Comparison of ENCODE assay signal across 12 mouse cellular contexts in the genomic region with DNA sequence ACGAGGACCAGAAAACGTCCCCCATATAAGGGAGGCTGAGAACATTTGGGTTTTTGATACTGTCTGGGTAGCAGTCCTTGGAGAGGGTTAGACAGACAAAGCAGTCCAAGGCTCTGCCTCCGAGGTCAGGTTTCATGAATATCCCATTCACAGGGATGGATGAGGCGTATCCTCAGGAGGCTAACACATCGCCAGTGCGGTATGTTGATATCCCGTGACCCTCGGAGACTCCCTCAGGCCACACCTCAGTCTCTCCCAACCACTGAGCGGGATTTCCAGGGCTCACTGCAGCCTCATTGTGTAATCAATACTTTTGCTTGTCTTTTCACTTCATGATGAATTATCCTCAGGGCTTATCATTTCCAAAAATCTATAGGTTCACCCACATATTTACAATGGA.
"Had no signal": no experiment of that assay in that cellular context is flagged by ENCODE, and none has a peak within 500 bp of the region (broad histone marks: within the 10 kb centered on the region; RNA-seq: fewer than 3 reads in every experiment).

No protein-coding gene starts in this region.

- H3K4me1 ChIP-seq: limb, embryonic 10.5 days; liver, embryonic 15.5 days; stomach, embryonic 15.5 days had no signal

- H3K4me2 ChIP-seq: liver, embryonic 11.5 days; liver, embryonic 15.5 days; neural tube, embryonic 13.5 days; stomach, embryonic 15.5 days had no signal

- H3K4me3 ChIP-seq: left cerebral cortex, adult 2 months; limb, embryonic 10.5 days; liver, embryonic 15.5 days; neural tube, embryonic 13.5 days; stomach, embryonic 15.5 days had no signal

- DNase-seq: lung, adult 2 months; lung, postnatal 36 days; right cerebral cortex, postnatal 14 days; thymus, adult 2 months; thymus, postnatal 25 days had no signal

- H3K9ac ChIP-seq: liver, embryonic 15.5 days; neural tube, embryonic 13.5 days; stomach, embryonic 15.5 days had no signal

- H3K27me3 ChIP-seq: liver, embryonic 15.5 days; neural tube, embryonic 13.5 days; stomach, embryonic 15.5 days had no signal

- H3K36me3 ChIP-seq: limb, embryonic 10.5 days; liver, embryonic 15.5 days; stomach, embryonic 15.5 days had no signal

- H3K9me3 ChIP-seq: limb, embryonic 10.5 days; neural tube, embryonic 13.5 days; stomach, embryonic 15.5 days had no signal

- ATAC-seq: lung, postnatal 0 days had no signal

- H3K27ac ChIP-seq: left cerebral cortex, adult 2 months; limb, embryonic 10.5 days; liver, embryonic 15.5 days; neural tube, embryonic 13.5 days; stomach, embryonic 15.5 days had no signal
